Mouse (Mus musculus): ENCODE measurements around the gene Tex48. TPM values are rescaled to one million over a fixed set of nuclear protein-coding genes. Genes with fewer than 3 reads are reported as not detected.
A peak's percentile ranks its signal among the peaks of the same experiment; 100 is the strongest.

Tex48 gene
- total RNA-seq, 2 experiments from 2014 or later, result not detected

DNA sequence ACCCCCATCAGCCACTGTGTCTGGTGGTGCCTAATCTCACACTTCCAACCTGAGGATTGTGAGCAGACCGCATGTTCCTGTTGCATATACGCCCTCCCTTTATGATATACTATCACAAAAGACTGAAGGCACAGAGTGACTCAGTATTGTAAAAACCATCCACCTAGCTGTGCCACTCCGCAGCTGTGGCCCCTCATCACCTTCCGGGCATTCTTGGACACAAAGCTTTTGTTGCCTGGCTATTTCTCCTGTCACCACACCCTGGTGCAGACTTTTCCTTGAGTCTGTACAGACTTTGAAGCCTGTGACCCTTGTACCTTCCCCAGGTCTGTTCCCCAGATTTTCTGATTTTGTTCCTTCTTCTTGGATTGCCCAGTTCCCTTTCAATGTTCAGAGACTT is 26.2 kb downstream of the Tex48 start:
- intact Hi-C loops (cut with DNase I), result no loop called here
- DNase-seq, result no peak

DNA sequence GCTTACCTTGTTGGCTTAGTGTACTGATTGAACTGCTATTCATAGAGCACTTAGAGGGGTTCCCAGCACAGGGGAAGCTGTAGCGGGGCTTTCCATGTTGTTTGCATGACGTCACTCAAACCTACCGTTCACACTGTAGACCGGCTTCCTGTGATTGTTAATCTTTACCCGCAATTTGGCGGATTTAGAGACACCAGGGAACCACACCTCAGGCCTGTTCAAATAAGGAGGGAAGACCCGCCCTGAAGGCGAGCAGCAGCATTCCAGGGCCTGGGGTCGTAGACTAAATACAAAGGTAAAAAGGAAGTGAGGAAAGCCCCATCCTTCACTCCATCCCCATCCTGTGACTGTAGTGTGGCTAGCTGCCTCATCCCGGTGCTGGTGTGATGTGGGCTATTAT is 27.0 kb downstream of the Tex48 start:
- intact Hi-C loops (cut with DNase I), result no loop called here
- DNase-seq, result no peak

DNA sequence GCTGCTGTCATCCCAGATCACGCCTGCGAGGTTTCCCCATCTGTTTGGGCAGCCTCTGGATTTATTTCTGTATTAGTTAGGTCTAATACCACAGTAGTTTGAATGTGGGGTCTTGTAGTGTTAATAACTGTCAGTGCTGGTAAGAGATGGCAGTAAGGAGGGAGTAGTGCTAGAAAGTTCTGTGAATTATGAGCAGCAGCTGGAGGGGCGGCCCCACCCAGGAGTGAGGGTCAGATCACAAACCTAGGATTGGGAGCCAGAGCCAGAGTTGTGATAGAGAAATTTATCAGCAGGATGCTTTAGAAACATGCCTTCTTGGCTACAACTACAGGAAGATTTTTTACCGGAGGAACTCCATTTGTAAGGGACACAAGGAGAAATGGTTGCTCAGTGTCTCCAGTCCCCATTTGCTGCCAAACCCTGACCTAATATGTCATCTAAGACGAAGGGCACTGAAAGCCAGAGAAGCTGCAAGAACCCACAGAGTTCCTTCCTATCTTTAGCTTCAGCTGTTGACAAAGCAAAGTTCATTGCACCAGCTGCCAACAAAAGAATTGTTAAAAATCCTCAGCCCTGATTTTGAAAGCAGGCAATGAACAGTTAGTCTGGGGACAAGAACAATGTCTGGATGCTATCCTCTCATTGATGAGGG is 27.6 kb downstream of the Tex48 start:
- intact Hi-C loops (cut with DNase I), result no loop called here
- peak; percentile 20 to 25 for DNase-seq

DNA sequence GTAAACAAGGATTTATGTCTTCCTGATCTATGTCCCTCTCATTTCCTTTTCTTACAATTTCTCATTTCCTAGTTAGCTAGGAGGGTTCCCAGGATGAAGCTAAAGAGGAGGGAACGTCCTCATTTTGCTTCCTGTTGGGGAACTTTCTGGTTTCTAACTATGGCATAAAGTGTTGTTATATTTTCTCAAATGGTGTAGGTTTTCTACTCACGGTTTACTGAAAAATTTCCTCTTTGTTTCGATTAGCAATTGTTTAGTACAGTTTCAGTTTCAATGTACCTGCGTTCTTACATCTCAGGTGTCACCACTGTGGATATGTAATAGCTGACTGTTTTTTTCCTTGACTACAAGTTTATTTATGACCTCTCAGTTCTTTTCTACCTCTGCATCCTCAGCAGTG is 31.7 kb downstream of the Tex48 start:
- intact Hi-C loops (cut with DNase I), result no loop called here

DNA sequence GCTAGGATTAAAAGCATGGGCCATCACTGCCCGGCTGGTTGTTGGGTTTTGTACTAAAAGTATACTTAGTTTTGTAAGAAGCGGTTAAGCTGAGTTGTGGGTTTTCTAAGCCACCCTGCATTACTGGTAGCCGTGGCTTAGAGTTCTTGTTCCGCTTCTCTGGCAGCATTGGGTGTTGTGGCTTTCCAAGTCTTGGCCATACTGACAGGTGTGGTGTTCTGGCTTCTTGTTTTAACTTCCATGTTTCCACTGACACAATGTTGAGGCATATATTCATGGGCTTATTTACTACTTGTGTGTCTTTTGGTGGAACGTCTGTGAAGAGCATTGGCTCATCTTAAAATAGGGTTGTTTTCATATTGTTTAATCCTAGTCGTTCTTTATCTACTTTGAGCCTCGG is 32.2 kb downstream of the Tex48 start:
- DNase-seq, result no peak

More for the DNA sequence above, 31.7 kb downstream of the Tex48 start:
- no peak for DNase-seq

DNA sequence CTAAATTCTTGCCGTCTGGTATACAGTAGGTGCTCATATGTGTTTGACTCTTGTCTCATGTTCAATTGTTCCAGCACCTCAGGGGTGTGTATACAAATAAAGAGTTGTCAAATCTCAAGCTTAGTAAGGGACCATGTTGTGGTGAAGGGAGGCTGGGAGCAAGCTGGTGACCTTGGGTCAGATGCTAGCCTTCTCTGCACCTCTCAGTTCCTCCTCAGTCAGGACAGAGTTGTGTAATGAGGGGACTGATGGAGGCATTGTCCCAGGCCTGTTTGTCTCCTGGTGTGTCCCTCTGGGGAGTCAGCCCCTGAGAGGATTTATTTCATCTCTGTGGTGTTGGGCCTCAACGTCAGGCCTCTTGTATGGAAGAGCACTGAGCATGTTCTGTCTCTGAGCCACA is 36.0 kb downstream of the Tex48 start:
- DNase-seq, result no peak
- intact Hi-C loops (cut with DNase I), result no loop called here

More for the DNA sequence above, 32.2 kb downstream of the Tex48 start:
- intact Hi-C loops (cut with DNase I), result no loop called here

DNA sequence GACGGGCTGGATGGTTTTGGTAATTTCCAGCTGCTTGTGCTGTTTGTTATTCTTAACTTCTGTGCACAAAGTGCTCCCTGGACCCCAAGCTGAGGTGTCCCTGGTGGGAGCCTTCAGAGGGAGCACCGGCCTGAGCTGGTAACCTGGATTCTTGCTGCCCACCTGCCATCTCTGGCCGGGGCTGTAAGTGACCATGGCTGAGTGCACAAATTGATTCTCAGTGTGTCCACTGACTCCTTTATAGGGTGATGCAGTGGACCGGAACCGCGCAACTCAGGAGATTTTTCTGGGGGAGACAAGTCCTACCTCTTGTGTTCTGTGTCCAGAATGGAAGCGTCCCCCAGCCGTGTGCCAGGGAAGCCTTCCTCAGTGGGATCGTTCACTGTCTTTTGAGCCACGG is 37.0 kb downstream of the Tex48 start:
- intact Hi-C loops (cut with DNase I), result no loop called here

DNA sequence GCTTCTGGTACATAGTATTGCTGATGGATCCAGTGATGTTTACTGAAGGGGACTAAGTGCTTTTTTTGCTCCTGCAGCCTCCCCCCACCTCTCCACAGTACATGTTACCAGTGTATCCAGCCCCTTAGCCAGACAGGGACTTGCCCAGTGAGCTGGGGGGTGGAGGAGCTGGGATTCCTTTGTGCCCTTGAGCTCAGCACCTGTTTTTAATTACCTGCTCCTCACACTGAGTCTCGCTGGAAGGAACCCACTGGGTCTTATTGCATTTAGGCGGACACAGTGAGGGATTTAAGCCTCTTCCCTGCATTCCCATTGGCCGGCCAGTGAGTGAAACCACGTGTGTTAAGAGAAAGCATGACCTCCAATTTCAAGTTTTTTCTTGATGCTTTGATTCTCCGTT is 39.6 kb downstream of the Tex48 start:
- no peak for DNase-seq
- intact Hi-C loops (cut with DNase I), result no loop called here

More for the DNA sequence above, 37.0 kb downstream of the Tex48 start:
- no peak for DNase-seq

DNA sequence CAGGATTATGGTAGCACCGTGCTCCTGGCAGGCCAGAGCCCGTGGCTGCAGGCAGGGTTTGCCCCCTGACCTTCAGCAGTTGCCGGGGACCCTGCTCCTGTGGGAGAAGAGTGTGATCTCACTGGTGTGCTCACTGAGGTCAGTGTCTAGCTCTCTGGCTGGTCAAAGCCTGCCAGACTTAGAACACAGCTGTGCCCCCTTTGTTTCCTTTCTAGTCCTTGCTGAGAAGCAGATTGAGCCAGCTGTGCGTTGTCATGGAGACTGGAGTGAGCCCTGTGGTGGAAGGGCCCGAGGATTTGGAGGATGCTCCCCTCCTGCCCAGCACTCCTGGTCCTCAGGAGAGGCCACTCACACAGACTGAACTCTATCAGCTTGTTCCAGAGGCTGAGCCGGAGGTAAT is 42.1 kb downstream of the Tex48 start:
- no peak for DNase-seq
- intact Hi-C loops (cut with DNase I), result no loop called here

DNA sequence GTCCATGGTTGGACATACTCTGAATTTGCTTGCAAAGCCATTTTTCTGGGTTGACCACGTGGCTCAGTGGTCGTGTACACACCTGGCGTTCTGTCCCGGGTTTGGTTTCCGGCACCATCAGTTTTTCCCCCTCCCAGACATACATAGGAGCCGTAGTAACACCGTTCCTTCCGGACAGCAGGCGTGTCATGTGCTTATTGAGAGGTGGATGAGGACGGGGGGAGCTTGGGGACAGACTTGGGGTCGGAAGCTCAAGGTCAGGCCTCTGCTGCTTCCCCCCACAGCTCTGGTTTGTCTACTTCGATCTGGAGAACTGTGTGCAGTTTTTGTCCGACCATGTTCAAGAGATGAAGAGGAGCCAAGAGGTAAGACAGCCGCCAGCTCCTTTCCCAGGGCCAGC is 42.6 kb downstream of the Tex48 start:
- DNase-seq, result no peak

DNA sequence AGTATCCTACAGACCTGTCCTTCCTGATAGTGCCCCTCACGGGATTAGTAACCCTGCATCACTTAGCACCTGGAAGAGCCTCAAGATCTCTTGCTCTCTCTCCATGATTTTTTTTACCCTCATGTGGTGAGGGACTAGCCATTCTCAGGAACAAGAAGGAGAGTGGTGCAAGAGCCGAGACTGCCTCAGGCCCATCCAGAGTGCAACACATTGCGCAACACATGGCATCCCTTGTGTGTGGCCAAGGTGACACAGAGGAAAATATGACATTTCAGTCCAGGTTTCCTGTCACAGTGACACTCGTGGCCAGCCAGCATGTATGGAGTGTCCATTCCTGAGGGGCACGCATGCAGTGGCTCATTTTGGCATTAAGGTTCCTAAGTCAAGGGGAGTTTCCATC is 49.6 kb downstream of the Tex48 start:
- intact Hi-C loops (cut with DNase I), result no loop called here
- DNase-seq, result no peak

More for the DNA sequence above, 42.6 kb downstream of the Tex48 start:
- intact Hi-C loops (cut with DNase I), result no loop called here

DNA sequence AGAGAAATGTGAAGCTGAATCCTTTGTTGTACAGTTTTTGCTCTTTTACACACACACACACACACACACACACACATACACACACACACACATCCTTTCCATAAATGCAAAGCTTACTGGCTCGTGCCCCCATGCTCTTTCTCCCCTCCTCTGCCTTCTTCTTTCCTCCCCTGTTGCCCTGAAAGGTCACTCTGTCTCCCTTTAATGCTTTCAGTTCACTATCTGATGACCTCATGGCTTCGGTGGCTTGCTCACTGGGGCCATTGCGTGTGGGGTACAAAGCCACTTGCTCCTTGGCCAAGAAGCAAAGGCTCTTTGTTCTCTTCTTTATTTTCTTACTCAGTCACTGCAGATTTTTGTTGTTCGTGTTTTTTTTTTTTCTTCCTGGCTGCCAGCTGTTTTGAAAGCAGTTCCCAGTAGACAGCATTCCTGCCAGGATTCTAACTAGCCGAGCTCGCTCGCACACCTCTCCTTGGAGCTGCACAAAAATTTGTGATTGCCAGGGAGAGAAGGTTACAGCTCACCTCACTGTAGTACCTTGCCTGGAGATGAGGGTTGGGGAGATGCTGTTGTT is 51.9 kb downstream of the Tex48 start:
- intact Hi-C loops (cut with DNase I), result no loop called here

DNA sequence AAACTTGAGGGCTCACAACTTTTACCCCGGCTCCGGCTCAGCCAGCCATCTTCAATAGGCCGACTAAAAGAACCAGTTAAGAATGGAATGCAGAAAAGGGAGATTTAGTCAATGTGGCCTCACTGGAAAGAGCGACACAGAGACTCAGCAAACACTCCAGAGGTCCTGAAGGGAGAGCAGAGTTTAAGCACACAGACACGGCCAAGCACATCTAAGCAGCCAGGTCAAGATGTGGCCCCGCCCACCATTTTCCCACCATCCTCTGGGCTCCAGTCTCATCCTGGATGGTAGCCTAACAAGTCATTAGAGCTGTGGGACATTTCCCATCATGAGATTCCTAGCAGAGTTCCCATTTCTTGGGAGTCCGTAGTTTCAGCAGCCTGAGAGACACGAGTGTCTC is 52.9 kb downstream of the Tex48 start:
- no peak for DNase-seq
- intact Hi-C loops (cut with DNase I), result no loop called here

More for the DNA sequence above, 51.9 kb downstream of the Tex48 start:
- no peak for DNase-seq

DNA sequence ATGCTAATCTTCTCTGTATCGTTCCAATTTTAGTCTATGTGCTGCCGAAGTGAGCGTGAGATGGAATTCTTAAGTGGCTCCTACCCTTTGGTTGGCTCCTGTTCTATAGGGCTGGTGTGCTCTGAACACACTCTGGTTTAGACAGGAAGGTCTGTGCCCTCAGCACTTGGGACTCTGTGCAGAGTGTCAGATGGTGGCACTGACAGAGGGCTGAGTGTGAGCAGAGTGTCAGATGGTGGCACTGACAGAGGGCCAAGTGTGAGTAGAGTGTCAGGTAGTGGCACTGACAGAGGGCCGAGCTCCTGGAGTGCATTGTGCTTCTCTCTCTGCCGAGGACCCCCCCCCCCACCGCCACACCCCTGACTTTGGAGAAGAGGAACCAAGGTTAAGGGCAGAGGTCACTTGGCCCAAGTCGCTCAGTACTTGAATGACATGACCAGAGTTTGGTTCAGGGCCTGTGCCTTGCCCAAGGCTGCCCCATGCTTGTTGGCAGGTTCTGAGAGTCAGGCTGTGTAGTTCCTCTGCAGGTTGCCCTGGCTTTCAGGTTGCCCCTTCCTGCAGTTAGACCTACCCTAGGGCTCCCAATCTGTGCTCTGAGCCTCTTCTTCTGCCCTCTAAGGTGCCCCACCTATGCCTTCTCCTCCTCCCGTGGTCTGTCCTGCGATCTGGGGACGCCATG is 54.4 kb downstream of the Tex48 start:
- no peak for DNase-seq
- intact Hi-C loops (cut with DNase I), result no loop called here

DNA sequence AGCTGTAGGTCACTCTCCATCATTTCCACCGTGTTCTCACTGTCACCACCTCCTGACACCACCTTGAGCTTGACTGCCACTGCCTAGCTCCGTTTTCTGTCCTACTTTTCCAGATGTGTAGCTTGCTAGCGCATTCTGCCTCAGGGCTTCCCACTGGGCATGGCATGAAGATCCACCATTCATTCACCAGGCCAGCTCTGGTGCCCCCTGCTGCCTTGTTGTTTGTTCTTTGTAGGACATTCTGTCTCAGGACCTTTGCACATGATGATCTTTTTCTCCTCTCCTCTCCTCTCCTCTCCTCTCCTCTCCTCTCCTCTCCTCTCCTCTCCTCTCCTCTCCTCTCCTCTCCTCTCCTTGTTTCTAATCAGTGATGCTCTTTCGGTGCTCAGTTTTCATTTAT is 59.5 kb downstream of the Tex48 start:
- no peak for DNase-seq
- intact Hi-C loops (cut with DNase I), result no loop called here

DNA sequence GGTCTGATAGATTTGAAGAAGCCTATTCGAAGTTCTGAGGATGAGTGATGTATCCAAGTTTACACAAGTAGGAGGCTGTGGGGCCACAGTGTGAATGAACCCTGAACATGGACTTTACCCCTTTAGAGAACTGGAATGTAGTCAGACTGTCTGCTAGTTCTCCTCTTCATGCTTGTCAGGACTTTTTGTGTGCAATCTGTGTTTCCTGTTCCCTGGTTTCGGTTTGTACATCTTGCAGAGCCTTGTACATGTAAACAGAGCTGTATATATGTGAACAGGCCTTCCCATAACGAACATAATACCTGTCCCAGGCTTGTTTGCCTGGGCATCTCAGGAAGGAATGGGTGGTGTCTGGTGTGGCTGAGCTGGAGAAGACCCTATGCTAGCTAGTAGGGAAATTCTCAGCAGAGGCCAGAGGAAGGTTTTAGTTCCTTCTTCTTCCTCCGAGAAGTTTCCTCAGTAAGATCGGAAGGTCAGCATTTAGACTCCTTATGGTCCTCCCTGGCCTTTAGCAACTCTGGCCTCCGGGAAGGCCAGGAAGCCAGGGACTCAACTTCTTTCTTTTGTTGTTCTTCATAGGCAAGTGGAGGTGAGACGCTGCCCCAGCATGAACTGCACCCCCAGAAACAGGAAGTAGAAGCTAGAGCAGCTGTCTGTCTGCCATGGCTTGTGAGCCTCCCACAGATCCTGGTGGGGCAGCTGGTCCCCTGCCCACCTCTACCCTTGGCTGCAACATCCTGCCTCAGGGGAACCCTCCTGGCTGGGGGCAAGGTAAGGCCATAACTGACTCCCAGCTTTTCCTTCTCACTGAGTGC is 60.2 kb downstream of the Tex48 start:
- no peak for DNase-seq
- intact Hi-C loops (cut with DNase I), result no loop called here

DNA sequence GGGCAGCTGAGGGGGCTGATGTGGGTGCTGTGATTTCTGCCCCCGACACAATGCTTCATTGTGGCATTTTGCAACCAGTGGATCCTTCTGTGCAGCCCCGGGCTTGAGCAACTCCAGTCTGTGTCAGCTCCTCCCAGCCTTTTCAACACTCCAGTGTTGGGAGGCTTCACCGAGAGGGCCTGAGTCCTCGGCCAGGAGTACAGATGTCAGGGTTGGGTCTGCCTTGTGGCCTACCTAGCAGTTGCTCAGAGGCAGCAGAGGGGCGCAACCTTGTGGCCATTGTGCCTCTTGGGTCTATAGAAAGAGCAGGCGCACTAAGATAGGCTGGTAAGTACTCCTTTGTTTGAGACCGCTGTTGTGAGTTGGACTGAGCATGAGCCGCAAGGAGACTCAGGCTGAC is 62.1 kb downstream of the Tex48 start:
- intact Hi-C loops (cut with DNase I), result no loop called here
- no peak for DNase-seq

DNA sequence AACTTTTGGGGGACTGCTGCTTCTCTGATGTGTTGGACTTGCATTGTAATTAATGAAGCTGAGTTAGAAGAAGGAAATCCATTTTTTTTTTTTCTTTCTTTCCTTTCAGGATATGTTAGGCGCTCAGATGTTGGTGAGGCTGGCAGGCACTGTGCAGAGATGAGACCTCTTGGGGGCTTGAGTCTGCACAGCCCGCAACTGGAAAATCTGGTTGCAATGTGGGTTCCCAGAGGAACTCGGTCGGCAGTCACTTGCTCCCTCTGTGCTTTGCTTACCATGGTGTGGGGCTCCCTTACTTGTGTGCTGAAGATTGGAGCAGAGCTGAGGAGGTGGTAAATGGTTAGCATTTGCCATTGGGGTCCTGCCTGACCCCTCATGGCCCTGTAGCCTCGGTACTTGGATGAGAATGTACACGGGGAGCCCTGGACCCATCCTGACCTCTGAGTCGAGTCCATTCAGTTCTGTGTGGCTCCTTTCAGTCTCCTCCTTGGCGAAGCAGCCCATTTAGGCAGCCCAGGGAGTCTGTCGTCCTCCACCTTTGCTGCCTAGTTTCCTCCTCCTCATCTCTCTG is 63.0 kb downstream of the Tex48 start:
- intact Hi-C loops (cut with DNase I), result loop anchor here (5.0 kb wide), 2 partner anchors 52 to 147 kb away; no protein-coding TSS in a partner anchor

DNA sequence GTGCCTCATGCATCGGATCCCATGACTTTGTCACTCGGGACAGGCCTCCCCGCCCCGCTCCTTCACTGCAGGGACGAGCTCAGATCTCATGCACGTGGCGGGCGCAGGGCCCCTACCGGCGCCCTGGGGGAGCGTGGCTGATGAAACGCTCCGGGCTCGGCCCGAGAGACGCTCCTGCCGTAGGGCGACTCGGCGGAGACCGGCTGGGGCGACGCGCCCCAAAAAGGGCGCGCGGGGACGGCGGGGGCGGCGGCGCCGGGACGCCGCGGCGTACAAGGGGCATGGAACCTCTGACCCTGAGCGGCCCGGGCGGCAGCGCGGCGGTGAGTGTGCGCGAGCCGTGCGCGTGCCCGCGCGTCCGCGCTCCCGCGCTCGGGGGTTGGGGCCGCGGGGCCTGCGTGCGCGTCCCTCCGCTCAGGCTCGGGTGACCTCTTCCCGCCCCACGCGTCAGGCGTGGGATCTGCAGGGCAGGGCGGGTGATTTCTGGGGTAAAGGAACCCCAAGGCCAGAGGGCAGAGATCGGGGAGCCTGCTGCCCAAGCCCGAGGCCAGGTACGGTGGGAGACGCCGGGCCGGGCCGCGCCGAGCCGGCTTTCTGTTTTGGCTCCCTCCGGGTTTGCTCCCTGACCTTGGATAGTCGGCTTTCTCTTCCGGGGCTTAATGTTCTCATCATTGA is 63.7 kb downstream of the Tex48 start, which contains the start of gene Tmem268:
TSS of gene Tmem268 (plus strand) at position 375 of the 675 bp plus-strand sequence.
- intact Hi-C loops (cut with DNase I), result loop anchor here (5.0 kb wide), 2 partner anchors 51 to 146 kb away; no protein-coding TSS in a partner anchor
- peak; percentile 78 to 89 for DNase-seq

More for the DNA sequence above, 63.0 kb downstream of the Tex48 start:
- DNase-seq, result no peak
